Mouse (Mus musculus): ENCODE data around the gene Rnf187.

The Rnf187 gene

GRCm38 (mm10) chr11:58947798-58948528 is 9.2 kb upstream of the Rnf187 start:
- DNase-seq (ENCODE audit: low read depth, low spot score) = no peak

GRCm38 (mm10) chr11:58947306-58947705 is 8.6 kb upstream of the Rnf187 start:
- DNase-seq (ENCODE audit: low read depth, low spot score) = no peak

GRCm38 (mm10) chr11:58944136-58944535 is 5.4 kb upstream of the Rnf187 start:
- no peak for DNase-seq (ENCODE audit: low read depth, low spot score)

- no peak for DNase-seq (ENCODE audit: low read depth, low spot score)
These were observed 348 bp upstream of the Rnf187 start for GRCm38 (mm10) chr11:58939088-58939439.

GRCm38 (mm10) chr11:58937909-58938308 is 807 bp downstream of the Rnf187 start:
- DNase-seq (ENCODE audit: low read depth, low spot score) = no peak

GRCm38 (mm10) chr11:58931576-58931975 is 7.1 kb downstream of the Rnf187 start:
- no peak for DNase-seq (ENCODE audit: low read depth, low spot score)

GRCm38 (mm10) chr11:58930254-58930653 is 8.5 kb downstream of the Rnf187 start:
- no peak for DNase-seq (ENCODE audit: low read depth, low spot score)

- no peak for DNase-seq (ENCODE audit: low read depth, low spot score)
These were observed 9.1 kb downstream of the Rnf187 start for GRCm38 (mm10) chr11:58929641-58930040.

GRCm38 (mm10) chr11:58929055-58929454 is 9.7 kb downstream of the Rnf187 start:
- no peak for DNase-seq (ENCODE audit: low read depth, low spot score)

- DNase-seq (ENCODE audit: low read depth, low spot score) = no peak
These were observed 10.7 kb downstream of the Rnf187 start for GRCm38 (mm10) chr11:58927790-58928651.

GRCm38 (mm10) chr11:58927053-58927452 is 11.7 kb downstream of the Rnf187 start:
- no peak for DNase-seq (ENCODE audit: low read depth, low spot score)

- DNase-seq (ENCODE audit: low read depth, low spot score) = no peak
These were observed 12.1 kb downstream of the Rnf187 start for GRCm38 (mm10) chr11:58926651-58927050.

GRCm38 (mm10) chr11:58922420-58922819 is 16.3 kb downstream of the Rnf187 start:
- no peak for DNase-seq (ENCODE audit: low read depth, low spot score)

GRCm38 (mm10) chr11:58918759-58919158 is 20.0 kb downstream of the Rnf187 start:
- DNase-seq (ENCODE audit: low read depth, low spot score) = no peak

GRCm38 (mm10) chr11:58917745-58918366 is 20.9 kb downstream of the Rnf187 start, which contains the start of gene Btnl10:
Btnl10 (plus strand) TSS chr11:58917908.
- DNase-seq (ENCODE audit: low read depth, low spot score) = peak; percentile 64

- peak; percentile 90 for DNase-seq (ENCODE audit: low read depth, low spot score)
These were observed 21.6 kb downstream of the Rnf187 start for GRCm38 (mm10) chr11:58916879-58917744.

GRCm38 (mm10) chr11:58914461-58915028 is 24.2 kb downstream of the Rnf187 start:
- peak; percentile 68 for DNase-seq (ENCODE audit: low read depth, low spot score)

- DNase-seq (ENCODE audit: low read depth, low spot score) = no peak
These were observed 24.9 kb downstream of the Rnf187 start for GRCm38 (mm10) chr11:58913776-58914175.

GRCm38 (mm10) chr11:58904838-58905237 is 33.9 kb downstream of the Rnf187 start:
- no peak for DNase-seq (ENCODE audit: low read depth, low spot score)

- DNase-seq (ENCODE audit: low read depth, low spot score) = no peak
These were observed 34.4 kb downstream of the Rnf187 start for GRCm38 (mm10) chr11:58904410-58904718.

Data from c-Kit-negative CD71-positive TER-119-positive erythroid progenitor cells, embryonic 14.5 days (primary cell).